Mouse (Mus musculus) adrenal gland, adult 10 weeks (tissue): ENCODE data around the gene Gm3147. TPM values are rescaled to one million over a fixed set of nuclear protein-coding genes. Genes with fewer than 3 reads are reported as not detected.

Experiments
- polyA plus RNA-seq: library from polyadenylated mRNA; stranded (reverse); fragments of 350-450 nt; fragmentation: Illumina TruSeq; extraction: RNeasy Lipid Tissue Mini Kit (QIAGEN cat#74804); gene quantifications from one replicate; pipeline ENCODE4 v1.2.3, GENCODE M21; 2014; ENCODE audit warnings: low read depth, low replicate concordance

Gene Gm3147
- polyA plus RNA-seq: not detected

DNA sequence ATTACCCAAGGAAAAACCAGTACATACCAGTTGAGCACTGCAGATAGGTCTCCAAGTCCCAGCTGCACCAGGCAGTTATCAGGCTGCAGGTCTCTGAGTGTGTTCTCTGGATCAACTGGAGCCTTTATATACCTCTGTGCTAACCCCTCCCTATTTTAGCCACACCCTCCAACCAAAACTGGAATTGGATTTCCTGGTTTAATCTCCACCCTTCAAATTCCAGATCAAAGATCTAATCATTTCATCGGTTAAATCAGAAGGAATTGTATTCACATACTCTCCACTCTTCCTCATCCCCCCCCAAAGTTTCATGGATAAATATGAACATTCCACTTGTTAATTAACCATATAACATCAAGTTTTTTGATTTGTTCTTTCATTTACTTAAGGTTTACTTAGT is at the start of gene Gm3147:
Gene Gm3147, minus strand, starts transcription at position 101 of the 400 bp plus-strand sequence.

GRCm38 (mm10) chr5:94648082-94648481 is 31.9 kb upstream of the Gm3147 start, which contains the start of gene Gm6205:
Gene Gm6205, plus strand, starts transcription at chr5:94648382.

DNA sequence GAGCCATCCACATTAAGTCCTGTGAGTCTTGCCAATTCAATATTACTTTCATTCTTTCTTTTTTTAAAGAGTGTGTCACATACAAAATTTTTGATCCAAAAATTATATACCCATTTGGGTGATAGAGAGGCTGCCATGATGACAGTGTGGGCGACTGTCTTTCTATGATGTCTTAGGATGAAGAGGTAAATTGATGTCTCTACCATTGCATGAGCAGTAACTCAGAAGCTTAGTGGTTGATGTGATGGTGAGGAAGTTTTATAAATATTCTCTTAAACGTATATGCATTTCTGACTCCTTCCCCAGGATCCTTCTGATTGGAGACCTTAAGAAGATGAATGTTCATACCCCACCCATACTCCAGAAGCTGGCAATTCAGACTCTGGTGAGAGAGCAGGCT is 7.5 kb upstream of the Gm3147 start, which contains the start of gene Gm6509:
Gene Gm6509, plus strand, starts transcription at position 301 of the 400 bp plus-strand sequence.

Other genes with a start within 250 kb of the Gm3147 start
- not detected for gene Gm7682, start 170.6 kb downstream of the Gm3147 start, polyA plus RNA-seq
- not detected for gene Gm3139, start 90.1 kb downstream of the Gm3147 start, polyA plus RNA-seq
- gene Gm6509, start 7.6 kb upstream of the Gm3147 start, polyA plus RNA-seq: not detected
- not detected for gene Gm6205, start 32.0 kb upstream of the Gm3147 start, polyA plus RNA-seq
- not detected for gene Gm3183, start 249.1 kb upstream of the Gm3147 start, polyA plus RNA-seq